Mouse (Mus musculus) R1 (cell line): ENCODE measurements around the gene Agpat1.

Experiments used
- DNase-seq: peaks from one replicate; pipeline ENCODE4 v3.0.0-alpha.2; 2018; ENCODE audit warnings: low read depth, low spot score

Agpat1 gene

GRCm38 (mm10) chr17:34630761-34631301, 26.8 kb downstream of the Agpat1 start:
- DNase-seq = no peak

GRCm38 (mm10) chr17:34631647-34632046, 27.6 kb downstream of the Agpat1 start:
- DNase-seq = no peak

- DNase-seq = peak; percentile 94
These were observed 28.2 kb downstream of the Agpat1 start for GRCm38 (mm10) chr17:34632261-34632691.

- DNase-seq = no peak
These were observed 31.6 kb downstream of the Agpat1 start for GRCm38 (mm10) chr17:34635671-34636070.

- DNase-seq = no peak
These were observed 33.4 kb downstream of the Agpat1 start for GRCm38 (mm10) chr17:34637459-34637858.

GRCm38 (mm10) chr17:34639461-34640255, 35.6 kb downstream of the Agpat1 start:
- DNase-seq = no peak

GRCm38 (mm10) chr17:34640778-34641601, 36.9 kb downstream of the Agpat1 start:
- no peak for DNase-seq

- DNase-seq = no peak
These were observed 37.9 kb downstream of the Agpat1 start for GRCm38 (mm10) chr17:34641945-34642344.

- DNase-seq = no peak
These were observed 39.3 kb downstream of the Agpat1 start for GRCm38 (mm10) chr17:34643379-34643778.

GRCm38 (mm10) chr17:34643944-34644343, 39.9 kb downstream of the Agpat1 start:
- no peak for DNase-seq

- peak; percentile 99 for DNase-seq
These were observed 40.5 kb downstream of the Agpat1 start, which contains the start of gene Fkbpl for GRCm38 (mm10) chr17:34644608-34645007. Gene Fkbpl (plus strand): TSS chr17:34644764.

- DNase-seq = peak; percentile 89
These were observed 41.3 kb downstream of the Agpat1 start for GRCm38 (mm10) chr17:34645256-34645829.

- no peak for DNase-seq
These were observed 41.9 kb downstream of the Agpat1 start for GRCm38 (mm10) chr17:34645831-34646511.

GRCm38 (mm10) chr17:34646906-34647787, 43.1 kb downstream of the Agpat1 start, which contains the start of gene Atf6b:
Gene Atf6b (plus strand): TSS chr17:34647146.
- peak; percentile 99 for DNase-seq

- DNase-seq = no peak
These were observed 44.3 kb downstream of the Agpat1 start for GRCm38 (mm10) chr17:34648141-34648890.

- no peak for DNase-seq
These were observed 45.2 kb downstream of the Agpat1 start for GRCm38 (mm10) chr17:34649106-34649864.

GRCm38 (mm10) chr17:34650781-34651180, 46.7 kb downstream of the Agpat1 start:
- DNase-seq = no peak

GRCm38 (mm10) chr17:34651507-34652221, 47.6 kb downstream of the Agpat1 start:
- DNase-seq = peak; percentile 23
